Mouse (Mus musculus): ENCODE data around the gene Ass1.

Ass1 gene

DNA sequence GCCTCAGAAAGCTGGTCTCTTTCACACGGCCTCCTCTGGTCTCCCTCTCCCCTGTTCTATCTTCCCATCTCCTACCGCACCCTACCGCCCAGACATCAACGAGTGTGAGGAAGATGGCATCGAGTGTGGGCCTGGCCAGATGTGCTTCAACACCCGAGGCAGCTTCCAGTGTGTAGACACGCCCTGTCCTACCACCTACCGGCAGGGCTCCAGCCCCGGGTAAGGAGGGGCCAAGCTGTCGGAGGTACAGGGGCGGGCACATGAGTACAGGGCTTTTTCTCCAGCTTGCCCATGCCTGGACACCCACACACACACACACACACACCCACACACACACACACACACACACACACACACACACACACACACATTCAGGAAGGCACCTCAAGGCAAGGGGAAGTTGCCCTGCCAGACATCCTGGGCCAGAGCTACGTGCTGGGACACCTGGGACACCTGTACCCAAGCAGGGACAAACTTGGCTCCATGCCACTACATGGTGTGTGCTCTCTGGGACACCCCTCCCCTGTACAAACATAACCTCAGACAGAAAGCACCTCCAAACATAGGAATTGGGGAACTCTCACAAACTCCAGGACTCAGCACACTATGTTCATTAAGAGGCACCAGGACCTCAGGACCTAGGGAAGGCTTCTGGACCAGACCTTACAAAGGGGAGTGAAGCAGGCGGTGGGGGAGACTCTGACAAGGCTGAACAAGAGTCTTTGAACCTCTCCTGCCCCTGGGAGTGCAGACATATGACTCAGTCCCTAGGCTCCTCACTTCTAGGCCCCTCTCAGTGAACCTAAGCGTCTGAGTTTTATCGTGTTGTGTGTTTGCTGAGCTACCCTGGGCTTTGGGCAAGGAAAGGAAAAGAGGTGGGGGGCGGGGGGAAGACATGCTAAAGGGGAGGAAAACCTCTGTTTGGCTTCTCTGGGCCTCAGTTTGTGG is 10.7 kb upstream of the Ass1 start:
- DNase-seq (ENCODE audit: low spot score in 2 of 2) = no peak

DNA sequence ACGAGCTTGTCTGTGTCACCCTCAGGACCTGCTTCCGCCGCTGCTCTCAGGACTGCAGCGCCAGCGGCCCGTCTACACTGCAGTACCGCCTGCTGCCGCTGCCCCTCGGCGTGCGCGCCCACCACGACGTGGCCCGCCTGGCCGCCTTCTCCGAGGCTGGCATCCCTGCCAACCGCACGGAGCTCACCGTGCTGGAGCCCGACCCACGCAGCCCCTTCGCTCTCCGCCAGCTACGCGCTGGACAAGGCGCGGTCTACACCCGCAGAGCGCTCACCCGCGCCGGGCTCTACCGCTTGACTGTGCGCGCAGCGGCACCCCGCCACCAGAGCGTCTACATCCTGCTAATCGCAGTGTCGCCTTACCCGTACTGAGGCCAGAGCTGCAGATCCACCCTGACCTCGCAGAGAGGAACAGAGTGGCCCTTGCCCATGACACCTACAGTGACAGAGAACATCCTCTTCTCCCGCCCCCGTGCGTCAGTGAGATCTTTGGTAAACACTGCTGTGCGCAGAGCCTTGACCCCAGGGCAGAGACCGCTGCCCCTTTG is 9.9 kb upstream of the Ass1 start:
- no peak for DNase-seq (ENCODE audit: low spot score in 2 of 2)

DNA sequence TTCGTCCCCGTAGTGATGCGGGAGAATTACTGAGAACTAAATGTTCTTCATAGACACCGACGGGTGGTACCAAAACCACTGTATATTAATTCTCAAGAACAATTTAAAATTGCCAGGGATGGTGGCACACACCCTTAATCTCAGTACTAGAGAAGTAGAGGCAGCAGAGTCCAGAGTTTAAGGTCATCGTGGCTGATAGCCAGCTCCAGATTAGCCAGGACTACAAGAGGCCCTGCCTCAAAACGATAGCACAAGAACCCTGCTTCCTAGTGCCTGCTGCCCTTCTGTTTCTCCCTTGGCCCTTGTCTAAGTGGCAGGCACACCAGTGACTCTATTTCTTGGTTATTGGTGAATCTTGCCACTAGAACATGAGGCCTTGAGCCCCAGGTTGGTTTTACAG is 9.1 kb upstream of the Ass1 start:
- DNase-seq (ENCODE audit: low spot score in 2 of 2) = no peak

DNA sequence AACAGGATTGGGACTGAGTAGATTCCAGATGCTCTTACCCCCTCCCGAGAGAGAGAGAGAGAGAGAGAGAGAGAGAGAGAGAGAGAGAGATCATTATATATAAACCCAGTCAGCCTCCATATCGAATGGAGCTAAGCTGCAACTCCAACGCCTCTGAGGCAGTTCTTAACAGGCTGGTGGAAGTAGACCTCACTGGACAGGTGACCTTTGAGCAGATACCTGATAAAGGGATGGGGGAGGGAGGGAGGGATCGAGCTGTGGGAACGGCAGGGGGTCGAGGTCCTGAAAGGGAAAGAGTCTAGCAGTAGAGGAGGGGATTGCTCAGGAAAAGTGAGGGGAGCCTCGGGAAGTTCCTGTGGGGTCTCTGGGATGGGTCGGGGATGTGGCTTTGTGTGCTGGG is 8.0 kb upstream of the Ass1 start:
- DNase-seq (ENCODE audit: low spot score in 2 of 2) = no peak

DNA sequence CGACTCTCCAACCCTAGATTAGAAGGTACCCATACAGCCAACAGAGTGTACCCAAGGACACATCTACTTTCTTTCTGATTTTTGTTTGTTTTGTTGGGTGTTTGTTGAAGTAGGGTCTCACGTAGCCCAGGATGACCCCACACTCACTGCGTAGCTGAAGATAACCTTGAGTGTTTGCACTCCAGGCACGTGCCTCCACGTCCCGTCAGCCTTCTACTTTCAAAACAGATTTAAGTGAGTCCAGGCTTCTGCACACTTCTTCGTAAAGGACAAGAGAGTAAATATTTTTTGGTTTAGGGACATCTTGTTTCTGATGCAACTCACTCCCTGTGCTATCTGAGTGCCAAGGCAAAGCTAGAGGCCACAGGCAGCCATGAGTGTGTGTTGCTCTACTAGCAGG is 6.8 kb upstream of the Ass1 start:
- no peak for DNase-seq (ENCODE audit: low spot score in 2 of 2)

DNA sequence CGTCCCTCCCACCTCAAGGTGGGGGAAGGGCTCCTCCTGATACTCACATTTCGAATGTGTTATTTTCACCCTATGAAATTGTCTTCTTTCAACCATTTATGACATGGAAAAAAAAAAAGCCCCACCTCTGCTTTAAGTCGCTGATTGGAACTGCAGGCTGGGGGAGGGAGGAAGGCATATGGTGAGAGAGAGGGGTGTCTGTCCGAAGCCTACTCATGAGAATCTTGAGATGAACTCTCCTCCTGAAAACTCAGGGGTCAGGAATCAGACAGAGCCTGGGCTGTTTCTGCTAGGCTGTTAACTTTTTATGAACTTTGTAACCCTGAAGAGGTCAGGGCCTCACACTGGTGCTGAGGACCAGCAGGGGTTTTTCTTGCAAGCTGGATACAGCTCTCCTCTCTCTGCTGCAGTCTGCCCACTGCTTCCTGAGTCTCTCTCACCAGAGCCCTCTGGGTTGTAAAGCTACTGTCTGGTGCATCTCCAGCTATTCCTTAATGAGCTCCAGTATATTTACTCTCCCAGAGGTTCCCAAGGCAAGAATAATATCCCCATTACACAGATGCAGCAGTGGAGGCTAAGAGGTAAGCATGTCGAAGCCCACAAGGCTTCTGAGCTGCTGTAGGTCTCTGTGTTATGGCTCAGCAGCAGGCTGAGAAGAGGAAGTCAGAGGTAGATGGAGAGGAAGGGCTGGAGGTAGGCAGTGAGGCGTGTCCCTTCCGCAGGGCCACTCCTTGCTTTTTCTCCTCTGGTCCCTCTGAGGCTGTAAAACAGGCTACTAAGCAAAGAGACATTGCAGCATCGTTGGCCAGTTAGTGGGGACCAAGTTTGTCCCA is 6.1 kb upstream of the Ass1 start:
- no peak for DNase-seq (ENCODE audit: low spot score in 2 of 2)

DNA sequence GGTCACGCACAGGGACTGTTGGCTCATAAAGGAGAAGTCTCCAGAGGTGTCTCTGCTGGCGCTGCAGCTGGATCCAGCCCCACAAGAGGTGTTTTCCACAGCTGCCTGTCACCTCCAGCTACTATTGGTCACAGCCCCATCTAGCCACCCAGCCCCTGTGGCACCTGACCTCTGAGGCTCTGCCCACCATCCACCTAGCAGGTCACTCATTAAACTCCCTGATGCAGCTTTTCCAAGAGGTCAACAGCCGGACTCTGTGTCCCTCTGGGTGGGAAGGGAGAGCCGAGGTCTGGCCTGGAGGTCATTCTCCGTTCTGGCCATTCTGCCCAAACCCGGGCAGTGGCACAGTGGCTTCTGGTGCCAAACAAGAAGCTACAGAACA is 5.5 kb upstream of the Ass1 start:
- DNase-seq (ENCODE audit: low spot score in 2 of 2) = no peak

DNA sequence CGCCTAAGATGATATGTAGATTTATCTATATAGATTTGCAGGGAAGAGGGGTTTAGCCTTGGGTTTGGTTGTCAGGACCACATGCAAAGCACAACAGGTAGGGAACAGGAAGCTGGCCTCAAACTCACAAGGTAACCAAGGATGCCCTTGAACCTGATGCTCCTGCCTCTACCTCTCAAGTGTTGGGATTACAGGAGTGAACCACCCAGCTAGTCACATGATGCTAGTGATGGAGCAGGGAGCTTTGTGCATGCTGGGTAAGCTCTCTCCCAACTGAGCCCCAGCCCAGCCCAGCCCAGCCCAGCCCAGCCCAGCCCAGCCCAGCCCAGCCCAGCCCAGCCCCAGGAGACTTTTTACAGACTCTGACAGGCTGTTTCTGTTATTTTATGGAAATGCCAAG is 2.5 kb upstream of the Ass1 start:
- no peak for DNase-seq (ENCODE audit: low spot score in 2 of 2)

DNA sequence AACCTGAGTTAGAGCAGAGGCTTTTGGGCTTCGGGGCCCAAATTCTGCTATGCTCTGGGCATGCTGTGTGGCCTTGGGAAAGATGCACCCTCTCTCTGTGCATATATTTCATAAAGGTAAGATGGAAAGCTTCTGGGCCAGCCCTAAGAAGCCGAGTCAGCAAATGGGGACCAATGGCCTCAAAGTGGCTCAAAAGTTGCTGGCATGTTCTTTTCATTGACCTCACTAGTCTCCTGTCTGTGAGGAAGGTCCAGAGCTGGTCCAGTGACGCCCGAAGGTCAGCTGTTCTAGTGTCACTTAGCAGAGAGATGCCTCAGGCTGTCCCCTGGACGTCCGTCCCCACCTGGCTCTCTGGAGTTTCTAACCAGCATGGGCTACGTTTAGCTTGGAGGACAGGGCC is 1.1 kb upstream of the Ass1 start:
- DNase-seq (ENCODE audit: low spot score in 2 of 2) = no peak

DNA sequence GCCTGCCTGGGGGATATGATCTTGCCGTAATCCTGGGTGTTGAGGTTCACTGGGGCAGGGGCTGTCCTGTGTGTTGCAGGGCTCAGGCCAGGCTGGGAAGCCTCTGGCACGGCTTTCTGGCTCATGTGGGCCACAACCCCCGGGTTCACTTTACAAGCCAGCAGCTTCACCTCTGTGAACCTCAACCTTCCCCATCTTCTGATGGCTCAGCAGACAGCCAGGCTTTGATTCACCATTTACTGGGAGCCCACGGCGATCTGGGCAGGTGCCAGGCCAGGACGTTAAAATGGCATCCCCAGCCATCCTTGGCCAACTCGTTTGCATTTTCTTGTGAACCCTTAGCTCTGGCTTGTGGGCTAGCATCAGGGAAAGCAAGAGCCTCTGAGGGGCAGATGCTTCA is 527 bp upstream of the Ass1 start:
- no peak for DNase-seq (ENCODE audit: low spot score in 2 of 2)

DNA sequence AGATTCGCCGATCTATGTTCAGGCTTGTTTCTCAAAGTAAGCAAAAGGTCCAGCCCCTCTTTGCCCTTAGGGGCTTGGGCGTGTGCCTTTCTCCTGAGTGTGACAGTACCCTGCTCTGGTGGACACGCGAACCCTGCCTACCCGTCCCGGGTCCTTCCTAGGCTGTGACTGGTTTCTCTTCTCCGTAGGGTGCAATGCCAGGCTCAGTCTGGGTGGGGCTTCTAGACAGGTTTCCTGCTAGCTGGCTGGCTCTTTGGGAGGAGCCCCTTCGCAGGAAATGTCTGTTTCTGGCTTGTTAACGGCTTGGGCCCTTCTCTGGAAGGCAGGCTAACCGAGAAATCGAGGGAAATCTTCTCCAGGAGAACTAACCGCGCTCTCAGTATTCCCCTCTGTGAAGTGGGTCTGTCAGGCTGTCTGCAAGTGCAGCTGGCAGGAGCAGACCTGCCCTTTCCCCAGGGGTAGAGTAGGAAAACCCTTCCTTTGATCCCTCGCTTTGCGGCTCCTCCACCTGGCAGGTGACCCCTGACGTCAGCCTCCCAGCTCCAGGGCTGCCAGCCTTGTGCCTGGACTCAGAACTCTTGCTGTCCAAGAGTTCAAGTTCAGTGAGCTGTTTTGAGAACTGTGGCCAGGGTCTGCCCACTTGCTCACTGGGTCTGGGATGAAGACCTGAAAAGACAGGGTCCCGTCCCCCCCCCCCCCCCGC is 827 bp downstream of the Ass1 start:
- no peak for DNase-seq (ENCODE audit: low spot score in 2 of 2)

DNA sequence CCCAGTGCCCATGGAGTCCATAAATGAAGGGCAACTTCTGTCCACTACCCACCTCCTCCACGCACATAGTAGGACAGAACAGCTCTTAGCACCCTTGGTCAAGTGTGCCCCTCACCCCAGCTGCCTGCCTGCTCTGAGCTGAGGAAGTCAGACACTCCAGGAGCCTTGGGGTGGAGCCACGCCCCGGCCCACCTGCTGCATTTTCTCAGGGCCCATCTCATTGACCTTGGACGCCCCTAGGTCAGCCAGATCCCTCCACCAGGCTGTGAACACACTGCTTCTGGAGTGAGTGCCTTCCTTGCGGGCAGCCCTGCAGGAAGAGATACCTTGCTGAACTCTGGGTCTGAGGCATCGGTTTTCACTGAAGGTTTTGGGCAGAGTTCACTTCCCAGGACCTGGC is 1.6 kb downstream of the Ass1 start:
- DNase-seq (ENCODE audit: low spot score in 2 of 2) = no peak

DNA sequence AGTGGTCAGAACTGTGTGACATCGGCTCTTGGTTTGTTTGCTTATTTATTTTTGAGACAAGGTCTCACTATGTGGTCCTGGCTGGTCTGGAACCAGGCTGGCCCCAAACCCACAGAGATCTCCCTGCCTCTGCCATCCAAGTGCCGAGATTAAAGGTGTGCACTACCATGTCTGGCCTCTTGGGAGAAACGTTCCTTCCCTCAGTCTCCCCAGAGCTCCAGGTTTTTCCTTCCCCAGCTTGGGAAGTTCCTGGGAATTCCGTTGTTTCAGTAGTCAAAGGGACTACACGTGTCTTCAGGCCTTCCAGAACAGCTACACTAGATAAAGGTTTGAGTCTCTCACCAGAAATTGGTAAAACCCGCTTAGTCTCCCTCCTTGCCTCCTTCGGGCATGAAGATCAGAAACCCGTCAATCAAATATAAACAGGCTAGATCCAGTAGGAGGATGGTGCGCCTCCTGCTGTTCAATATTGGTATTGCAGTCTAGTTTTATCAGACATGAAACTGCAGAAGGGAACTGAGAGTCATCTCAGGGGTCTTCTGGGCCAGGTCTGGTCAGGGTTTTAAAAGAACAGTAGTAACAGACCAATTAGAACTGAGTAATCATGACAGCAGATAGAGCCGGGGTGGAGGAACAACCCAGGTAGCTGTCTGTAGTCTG is 2.5 kb downstream of the Ass1 start:
- DNase-seq (ENCODE audit: low spot score in 2 of 2) = peak in 1 of 2 experiments; percentile 59

DNA sequence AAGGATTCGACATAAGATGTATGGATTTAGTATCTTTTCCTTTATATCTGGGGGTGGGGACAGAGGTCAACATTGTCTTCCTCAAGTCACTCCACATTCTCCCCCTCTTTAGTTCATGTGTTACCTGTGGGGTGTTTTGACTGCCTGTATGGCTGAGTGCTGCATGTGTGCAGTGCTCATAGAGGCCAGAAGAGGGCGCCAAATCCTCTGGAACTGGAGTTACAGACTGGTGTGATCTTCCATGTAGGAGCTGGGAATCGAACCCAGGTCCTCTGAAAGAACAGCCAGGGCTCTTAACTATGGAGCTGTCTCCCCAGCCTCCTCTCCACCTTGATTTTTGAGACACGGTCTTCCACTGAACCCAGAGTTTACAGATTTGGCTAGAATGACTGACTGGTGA is 3.9 kb downstream of the Ass1 start:
- no peak for DNase-seq (ENCODE audit: low spot score in 2 of 2)

DNA sequence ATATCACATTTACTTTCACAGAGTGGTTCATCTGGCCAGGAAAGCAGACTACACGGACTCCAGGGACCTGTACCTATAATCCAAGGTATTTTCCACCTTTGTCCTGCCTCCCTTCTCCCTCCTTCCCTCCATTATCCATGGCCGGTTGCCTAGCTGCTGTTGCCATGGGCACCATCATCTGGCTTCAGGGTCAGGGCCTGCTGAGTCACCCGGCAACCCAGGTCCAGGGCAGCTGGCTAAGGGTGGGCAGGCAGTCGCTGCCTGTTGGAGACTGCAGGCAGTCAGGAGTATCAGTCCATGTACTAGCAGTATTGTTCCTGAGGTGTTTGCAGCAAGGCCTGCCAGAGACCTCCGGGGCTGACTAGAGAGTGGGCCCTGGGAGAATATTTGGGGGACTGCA is 4.7 kb downstream of the Ass1 start:
- DNase-seq (ENCODE audit: low spot score in 2 of 2) = no peak

DNA sequence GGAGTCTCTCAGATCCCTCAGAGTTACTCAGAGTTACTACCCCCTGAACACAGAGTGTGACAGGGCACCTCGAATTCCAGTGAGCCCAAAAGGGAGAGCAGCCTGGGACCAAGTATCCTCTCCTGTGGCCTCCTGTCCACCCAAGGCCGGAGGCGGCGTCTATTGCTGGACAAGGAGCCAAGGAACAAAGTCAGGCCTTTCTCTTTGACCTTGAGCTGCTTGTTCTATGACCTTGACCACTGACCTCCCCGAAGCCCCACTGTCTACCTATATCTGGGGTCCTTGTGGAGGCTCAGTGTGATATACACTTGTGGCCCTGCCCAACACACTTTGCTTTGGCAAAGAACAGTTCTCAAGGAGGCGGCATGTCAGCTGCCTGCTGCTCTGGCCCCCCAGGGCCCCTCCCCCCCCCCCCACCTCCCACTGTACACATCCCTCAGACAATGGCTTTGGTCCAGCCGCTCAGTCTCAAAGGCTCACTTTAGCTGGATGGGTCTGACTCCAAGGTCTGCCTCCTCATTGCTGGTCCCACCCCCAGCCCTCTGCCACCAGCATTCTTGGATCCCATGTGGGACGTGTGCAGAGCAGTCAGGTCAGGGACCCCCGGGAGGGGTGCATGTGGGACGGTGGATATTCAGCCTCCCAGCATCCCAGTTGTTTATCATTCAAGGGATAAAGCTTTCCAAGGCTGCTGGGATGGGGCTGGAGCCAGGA is 6.3 kb downstream of the Ass1 start:
- DNase-seq (ENCODE audit: low spot score in 2 of 2) = no peak

DNA sequence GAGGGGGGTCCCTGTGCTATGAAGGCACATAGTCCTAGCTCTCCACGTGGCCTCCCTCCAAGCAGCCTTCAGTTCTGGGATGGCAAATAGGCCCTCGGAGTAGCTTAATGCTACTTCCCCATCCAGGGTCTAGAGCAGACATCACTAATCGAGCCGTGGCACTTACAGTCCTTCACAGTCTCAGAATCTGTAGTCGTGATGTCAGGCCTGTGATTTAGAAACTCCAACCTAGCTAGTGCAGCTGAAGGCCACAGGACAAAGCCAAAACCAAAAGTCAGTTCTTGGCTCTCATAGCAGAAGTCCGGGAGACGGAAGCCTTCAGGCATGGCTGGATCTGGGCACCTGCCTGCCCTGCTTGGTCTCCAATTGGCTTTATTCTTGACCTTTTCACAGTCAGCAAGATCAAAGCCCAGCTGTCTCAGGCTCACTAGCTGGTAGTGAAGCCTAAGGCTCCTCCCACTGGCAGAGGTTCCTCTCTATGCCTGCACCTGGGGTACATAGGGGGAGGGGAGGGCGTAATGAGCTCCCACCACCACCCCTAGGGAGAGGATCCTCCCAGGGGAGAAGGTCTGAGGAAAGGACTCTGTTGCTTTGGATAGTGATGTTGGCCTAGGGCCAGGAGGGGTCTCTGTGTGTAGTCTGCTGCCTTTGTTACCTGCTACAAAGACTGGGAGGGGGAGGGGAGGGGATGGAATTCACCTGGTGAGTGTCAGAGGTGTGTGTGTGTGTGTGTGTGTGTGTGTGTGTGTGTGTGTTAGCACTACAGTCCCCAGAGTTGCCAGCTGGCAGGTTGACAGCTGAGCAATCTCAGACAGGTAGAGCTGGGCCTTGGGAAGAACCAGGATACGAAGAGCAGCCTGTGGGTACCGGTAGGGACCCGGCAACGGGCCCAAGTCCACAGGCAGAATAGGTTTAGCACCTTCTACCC is 7.5 kb downstream of the Ass1 start:
- DNase-seq (ENCODE audit: low spot score in 2 of 2) = no peak

DNA sequence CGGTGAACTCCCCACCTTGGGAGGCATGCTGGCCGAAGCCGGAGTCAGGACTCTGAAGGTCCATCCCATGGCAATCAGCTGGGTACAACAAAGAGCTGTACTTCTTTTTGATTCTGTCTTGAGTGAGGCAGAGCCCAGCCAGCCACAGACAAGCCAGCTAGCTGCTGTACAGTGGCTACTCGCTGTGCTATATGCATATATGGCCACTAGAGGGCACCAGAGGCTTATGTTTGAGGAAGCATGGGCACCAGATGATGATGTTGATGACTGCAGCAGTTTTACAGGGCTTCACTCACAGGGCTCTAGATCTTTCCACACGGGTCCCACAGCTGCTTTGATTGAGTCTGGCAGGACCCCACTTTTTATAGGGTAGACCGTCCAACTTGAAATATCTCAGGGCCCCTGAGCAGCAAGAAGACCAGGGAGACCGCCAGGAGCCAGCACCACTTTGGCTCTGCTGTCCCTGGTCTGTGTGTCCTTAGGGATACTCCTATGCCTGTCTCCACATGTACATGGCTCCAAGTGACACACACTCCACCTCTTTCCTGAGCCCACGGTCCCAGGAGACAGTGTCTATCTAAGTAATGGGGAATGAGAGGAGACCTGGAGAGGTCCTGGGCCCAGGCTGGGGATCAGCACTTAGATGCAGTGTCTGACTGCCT is 13.0 kb downstream of the Ass1 start:
- peak; percentile 47 to 90 for DNase-seq (ENCODE audit: low spot score in 2 of 2)

DNA sequence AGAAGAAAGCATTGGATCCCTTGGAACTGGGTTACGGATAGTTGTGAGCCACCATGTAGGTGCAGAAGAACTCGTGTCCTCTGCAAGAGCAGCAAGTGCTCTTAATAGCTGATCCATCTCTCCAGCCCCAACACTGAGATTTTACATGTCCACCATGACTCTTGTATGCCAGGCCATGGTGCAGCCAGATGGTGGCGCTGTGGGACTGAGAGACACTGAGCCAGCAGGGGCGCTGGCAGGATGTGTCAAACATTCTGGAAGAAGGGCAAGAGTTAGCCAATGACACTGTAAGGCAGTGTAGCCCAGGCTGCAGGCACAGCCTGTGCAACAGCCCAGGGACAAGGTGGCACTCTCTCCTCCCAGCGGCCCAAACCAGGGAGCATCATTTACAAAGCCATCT is 14.2 kb downstream of the Ass1 start:
- peak in 1 of 2 experiments; percentile 66 for DNase-seq (ENCODE audit: low spot score in 2 of 2)
